Mouse (Mus musculus) lung, postnatal 0 days (tissue): ENCODE measurements at regions not wholly inside any gene's neighbourhood (a gene's known extent, or its start where the extent isn't known, plus 50 kb on each side); places are given as distances from the start of the nearest gene placed in this dataset.

Experiments
- CTCF ChIP-seq: IDR thresholded peaks from 2 replicates; pipeline ENCODE4 v1.5.1; 2016; ENCODE audit warnings: antibody characterized with exemption, mild to moderate bottlenecking
- EP300 ChIP-seq: IDR thresholded peaks from 2 replicates; pipeline ENCODE4 v1.6.1; 2016; ENCODE audit warnings: antibody characterized with exemption, mild to moderate bottlenecking, control low read depth

- TF ChIP-seq CTCF (no peak), EP300 (no peak)
Observed at GRCm38 (mm10) chr2:113918913-113919312, 70.5 kb upstream of the Arhgap11a start.
